Mouse (Mus musculus): ENCODE results near the gene Mt2. TPM values are rescaled to one million over a fixed set of nuclear protein-coding genes. Genes with fewer than 3 reads are reported as not detected.

Mt2 gene
- polyA plus RNA-seq, 1 experiment: 591 TPM

DNA sequence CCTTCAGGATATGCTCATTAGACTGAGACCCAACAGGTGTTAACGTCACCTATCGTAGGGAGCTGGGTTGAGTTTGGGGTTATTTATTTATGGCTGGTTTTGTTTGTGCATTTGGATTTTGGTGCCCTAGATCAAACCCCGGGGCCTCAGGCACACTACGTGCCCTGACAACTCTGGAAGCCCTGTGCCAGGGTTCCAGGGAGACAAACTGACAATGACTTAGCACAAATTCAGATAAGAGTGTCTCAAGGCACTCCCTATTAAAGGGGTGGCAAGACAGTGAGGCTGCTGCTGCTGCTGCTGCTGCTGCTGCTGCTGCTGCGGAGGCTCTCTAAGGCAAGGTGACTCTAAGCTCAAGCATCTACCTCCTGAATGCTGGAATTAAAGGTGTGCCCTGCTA lies 2.9 kb upstream of the Mt2 start:
- Histone ChIP-seq H3K4me3 (ENCODE audit: insufficient read depth, low read length) (no peak overlapping the region), H3K4me1 (ENCODE audit: control insufficient read depth, insufficient read depth, low read length) (peaks cover 2% of the 10 kb centered on the region), H3K27ac (ENCODE audit: insufficient read depth, low read length) (no peak overlapping the region)
- TF ChIP-seq POLR2A (IDR thresholded peaks at IDR 0.05; ENCODE audit: extremely low read depth, insufficient read depth, low read length) (no peak), CTCF (IDR thresholded peaks at IDR 0.05; ENCODE audit: extremely low read depth, insufficient read depth, low read length) (no peak)

DNA sequence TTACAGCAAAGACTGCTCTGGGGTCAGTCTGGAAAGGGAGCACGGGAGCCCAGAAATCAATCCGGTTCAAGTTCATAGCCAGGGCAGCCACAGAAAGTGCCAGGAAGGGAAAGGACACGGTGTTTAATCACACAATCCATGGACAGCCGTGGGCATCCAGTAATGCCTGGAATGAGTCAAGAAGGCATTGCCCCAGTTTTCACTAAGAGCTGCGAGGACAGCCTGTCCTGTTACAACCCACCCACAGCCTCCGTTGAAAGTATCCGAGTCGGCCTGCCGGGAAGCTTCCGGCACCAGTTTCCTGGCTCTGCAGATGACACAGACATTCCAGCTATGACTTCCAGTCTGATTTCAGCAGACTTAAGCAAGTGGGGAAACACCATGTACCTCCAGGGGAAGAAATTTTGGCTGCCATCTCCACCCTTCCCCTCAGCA lies 1.1 kb upstream of the Mt2 start:
- Histone ChIP-seq H3K27ac (ENCODE audit: insufficient read depth, low read length) (no peak overlapping the region), H3K4me1 (ENCODE audit: control insufficient read depth, insufficient read depth, low read length) (peaks cover 2% of the 10 kb centered on the region), H3K4me3 (ENCODE audit: insufficient read depth, low read length) (peak overlapping the region; percentile 49; the same call in 1 of the 2 replicates)
- no peak for TF ChIP-seq POLR2A (IDR thresholded peaks at IDR 0.05; ENCODE audit: extremely low read depth, insufficient read depth, low read length)

DNA sequence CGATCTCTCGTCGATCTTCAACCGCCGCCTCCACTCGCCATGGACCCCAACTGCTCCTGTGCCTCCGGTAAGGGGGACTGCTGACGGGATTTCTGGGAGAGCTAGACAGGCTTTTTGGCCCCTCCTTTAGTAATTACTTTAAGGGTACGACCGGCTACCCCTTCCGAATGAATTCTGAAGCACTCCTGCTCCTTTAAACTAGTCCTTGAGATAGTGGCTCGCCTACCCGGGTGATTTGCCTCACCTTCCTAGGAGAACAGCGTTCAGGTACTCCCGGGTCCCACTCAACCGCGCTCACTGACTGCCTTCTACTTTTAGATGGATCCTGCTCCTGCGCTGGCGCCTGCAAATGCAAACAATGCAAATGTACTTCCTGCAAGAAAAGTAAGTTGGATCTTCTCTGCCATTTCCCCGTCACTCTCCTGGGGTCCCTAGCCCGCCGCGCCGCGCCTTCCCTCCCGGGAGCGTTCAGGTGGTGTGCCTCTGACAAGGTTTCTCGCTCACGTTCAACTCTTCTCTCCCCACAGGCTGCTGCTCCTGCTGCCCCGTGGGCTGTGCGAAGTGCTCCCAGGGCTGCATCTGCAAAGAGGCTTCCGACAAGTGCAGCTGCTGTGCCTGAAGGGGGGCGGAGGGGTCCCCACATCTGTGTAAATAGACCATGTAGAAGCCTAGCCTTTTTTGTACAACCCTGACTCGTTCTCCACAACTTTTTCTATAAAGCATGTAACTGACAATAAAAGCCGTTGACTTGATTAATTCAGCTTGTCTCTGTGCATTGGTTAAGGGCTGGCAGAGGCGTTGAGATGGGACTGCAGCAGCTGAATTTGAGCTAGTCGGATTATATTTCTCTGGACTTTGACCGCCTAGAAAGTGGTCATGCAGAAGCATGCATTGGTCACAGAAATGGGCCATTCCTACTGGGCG lies 607 bp downstream of the Mt2 start:
- TF ChIP-seq POLR2A (IDR thresholded peaks at IDR 0.05; ENCODE audit: extremely low read depth, insufficient read depth, low read length): no peak
- no peak for TF ChIP-seq CTCF (IDR thresholded peaks at IDR 0.05; ENCODE audit: extremely low read depth, insufficient read depth, low read length)
- Histone ChIP-seq H3K27ac (ENCODE audit: insufficient read depth, low read length) (peak overlapping the region; percentile 58), H3K4me1 (ENCODE audit: control insufficient read depth, insufficient read depth, low read length) (peaks cover 2% of the 10 kb centered on the region), H3K4me3 (ENCODE audit: insufficient read depth, low read length) (peak overlapping the region; percentile 49)

DNA sequence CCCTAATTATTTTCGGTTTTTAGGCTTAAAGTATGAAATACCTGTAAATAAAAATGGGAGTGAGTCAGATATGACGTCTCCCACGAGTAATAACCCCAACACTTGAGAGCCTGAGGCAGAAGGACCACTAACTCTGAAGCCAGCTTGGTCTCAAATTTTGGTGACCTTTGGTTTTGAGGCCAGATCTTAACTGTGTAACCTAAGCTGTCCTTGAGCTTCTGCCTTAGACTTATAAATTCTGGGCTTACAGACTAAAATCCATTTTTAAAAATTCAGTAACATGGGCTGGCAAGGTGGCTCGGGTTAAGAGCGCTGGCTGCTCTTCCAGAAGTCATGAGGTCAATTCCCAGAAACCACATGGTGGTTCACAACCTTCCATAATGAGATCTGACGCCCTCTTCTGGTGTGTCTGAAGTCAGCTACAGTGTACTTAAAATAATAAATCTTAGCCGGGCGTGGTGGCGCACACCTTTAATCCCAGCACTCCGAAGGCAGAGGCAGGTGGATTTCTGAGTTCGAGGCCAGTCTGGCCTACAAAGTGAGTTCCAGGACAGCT lies 1.5 kb downstream of the Mt2 start:
- TF ChIP-seq CTCF (IDR thresholded peaks at IDR 0.05; ENCODE audit: extremely low read depth, insufficient read depth, low read length): no peak
- TF ChIP-seq POLR2A (IDR thresholded peaks at IDR 0.05; ENCODE audit: extremely low read depth, insufficient read depth, low read length): no peak
- Histone ChIP-seq H3K4me3 (ENCODE audit: insufficient read depth, low read length) (no peak overlapping the region), H3K27ac (ENCODE audit: insufficient read depth, low read length) (no peak overlapping the region), H3K4me1 (ENCODE audit: control insufficient read depth, insufficient read depth, low read length) (peaks cover 2% of the 10 kb centered on the region)

DNA sequence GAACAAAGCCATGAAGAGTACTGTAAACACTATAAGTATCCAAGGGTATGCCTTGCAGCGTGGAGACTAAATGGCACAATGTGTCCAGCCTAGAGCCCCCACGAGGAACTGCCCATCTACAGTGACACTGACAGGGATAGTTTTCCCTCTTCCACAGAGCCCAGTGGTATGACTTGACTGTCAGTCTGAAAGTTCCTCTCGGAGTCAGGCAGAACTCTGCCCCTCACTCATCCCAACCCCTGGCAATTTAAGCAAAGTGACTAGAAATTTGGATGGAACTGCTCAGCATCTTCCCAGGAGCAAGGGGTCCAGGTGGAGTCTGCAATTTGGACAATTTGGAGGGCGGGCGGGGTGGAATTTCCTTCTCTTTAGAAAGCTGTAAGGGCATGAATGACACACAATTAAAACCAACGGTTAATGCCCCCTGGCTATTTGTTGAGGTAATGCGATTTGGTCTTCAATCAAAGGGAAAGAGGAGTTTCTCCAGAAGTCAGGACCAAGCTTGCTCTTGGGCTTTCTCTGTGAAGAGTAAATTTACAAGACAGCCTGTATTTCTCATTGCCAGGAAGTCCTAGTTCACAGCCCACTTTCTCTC lies 2.3 kb downstream of the Mt2 start:
- Histone ChIP-seq H3K4me1 (ENCODE audit: control insufficient read depth, insufficient read depth, low read length) (peaks cover 2% of the 10 kb centered on the region), H3K27ac (ENCODE audit: insufficient read depth, low read length) (no peak overlapping the region), H3K4me3 (ENCODE audit: insufficient read depth, low read length) (no peak overlapping the region)
- TF ChIP-seq CTCF (IDR thresholded peaks at IDR 0.05; ENCODE audit: extremely low read depth, insufficient read depth, low read length): no peak
- TF ChIP-seq POLR2A (IDR thresholded peaks at IDR 0.05; ENCODE audit: extremely low read depth, insufficient read depth, low read length): no peak

DNA sequence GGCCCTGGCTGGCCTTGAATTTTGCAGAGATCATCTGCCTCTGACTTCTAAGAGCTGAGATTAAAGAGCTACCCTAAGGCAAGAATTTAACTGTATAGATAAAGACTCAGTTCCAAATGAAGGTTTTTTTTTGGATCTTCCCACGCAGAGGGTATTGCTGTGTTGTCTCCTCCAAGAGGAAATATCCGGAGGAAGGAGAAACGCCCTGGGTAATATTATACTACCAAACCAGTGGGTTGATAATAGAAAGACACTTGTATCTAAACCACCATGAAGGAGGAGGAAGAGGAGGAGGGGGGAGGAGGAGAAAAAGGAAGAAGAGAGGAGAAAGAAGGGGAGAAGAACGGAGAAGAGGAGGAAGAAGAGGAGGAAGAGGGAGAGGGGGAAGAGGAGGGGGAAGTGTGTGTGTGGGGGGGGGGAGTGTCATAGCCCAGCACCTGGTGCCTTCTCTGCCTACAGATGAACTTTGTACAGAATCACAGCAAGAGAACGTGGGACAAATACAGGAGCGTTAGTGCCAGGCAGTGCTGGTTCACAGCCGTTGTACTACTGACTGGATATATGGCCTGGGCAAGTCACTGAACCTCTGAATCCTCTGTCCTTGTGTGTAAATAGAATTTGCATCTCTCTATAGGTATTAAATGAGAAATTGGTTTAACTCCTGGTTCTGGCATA lies 5.4 kb downstream of the Mt2 start:
- TF ChIP-seq CTCF (IDR thresholded peaks at IDR 0.05; ENCODE audit: extremely low read depth, insufficient read depth, low read length) (no peak), POLR2A (IDR thresholded peaks at IDR 0.05; ENCODE audit: extremely low read depth, insufficient read depth, low read length) (no peak)
- Histone ChIP-seq H3K27ac (ENCODE audit: insufficient read depth, low read length) (no peak overlapping the region), H3K4me1 (ENCODE audit: control insufficient read depth, insufficient read depth, low read length) (no peaks in the 10 kb centered on the region; the same call in 1 of the 2 replicates), H3K4me3 (ENCODE audit: insufficient read depth, low read length) (no peak overlapping the region)

DNA sequence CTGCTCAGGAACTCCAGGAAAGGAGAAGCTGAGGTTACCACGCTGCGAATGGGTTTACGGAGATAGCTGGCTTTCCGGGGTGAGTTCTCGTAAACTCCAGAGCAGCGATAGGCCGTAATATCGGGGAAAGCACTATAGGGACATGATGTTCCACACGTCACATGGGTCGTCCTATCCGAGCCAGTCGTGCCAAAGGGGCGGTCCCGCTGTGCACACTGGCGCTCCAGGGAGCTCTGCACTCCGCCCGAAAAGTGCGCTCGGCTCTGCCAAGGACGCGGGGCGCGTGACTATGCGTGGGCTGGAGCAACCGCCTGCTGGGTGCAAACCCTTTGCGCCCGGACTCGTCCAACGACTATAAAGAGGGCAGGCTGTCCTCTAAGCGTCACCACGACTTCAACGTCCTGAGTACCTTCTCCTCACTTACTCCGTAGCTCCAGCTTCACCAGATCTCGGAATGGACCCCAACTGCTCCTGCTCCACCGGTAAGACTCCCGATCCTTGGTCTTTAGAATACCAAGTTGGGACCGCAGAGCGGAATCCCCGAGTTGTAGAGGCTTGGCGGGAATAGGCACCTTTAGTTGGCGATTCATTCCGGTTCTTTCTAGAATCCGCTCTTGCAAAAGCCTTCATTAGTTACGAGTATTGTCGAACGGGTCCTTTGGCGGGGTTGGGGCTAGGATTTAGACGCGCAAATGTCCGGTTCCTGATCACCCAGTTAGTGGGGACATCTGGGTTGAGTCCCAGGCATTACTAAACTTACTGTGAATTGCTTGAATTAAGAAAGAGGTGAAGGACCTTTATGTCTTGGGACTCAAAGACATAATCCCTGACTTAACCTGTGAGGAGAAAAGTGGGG lies 6.6 kb downstream of the Mt2 start, which contains the start of gene Mt1:
Gene Mt1 (plus strand): TSS at position 226 of the 856 bp plus-strand sequence.
- TF ChIP-seq CTCF (IDR thresholded peaks at IDR 0.05; ENCODE audit: extremely low read depth, insufficient read depth, low read length): no peak
- TF ChIP-seq POLR2A (IDR thresholded peaks at IDR 0.05; ENCODE audit: extremely low read depth, insufficient read depth, low read length): peak; percentile 99

DNA sequence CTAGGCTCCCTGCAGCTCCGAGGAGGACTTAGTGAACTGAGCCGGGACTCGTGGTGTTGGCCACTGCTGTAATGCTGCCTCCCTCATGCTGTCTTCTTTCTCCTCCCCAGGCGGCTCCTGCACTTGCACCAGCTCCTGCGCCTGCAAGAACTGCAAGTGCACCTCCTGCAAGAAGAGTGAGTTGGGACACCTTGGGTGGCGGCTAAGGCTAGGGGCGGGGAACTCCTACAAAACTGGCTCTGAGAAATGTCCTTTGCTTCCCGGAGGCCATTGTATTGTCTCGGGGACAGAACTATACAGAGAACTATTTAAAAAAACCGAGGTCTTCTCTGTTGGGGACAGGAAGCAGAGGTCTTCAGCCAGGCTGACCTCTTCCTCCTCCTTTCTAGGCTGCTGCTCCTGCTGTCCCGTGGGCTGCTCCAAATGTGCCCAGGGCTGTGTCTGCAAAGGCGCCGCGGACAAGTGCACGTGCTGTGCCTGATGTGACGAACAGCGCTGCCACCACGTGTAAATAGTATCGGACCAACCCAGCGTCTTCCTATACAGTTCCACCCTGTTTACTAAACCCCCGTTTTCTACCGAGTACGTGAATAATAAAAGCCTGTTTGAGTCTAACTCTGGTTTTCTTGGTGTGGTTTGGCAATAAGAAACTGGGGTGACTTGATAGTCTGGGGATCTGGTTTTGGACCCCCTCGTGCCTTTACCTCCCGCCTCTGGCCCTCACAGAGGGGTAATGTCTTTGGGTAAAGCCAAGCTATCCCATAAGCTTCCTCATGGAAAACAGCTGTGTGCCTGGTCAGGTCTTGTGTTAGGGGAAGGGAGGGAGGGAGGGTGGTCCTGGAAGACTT lies 7.5 kb downstream of the Mt2 start:
- H3K4me1 ChIP-seq (ENCODE audit: control insufficient read depth, insufficient read depth, low read length): no peaks in the 10 kb centered on the region; the same call in 1 of the 2 replicates
- peak overlapping the region; percentile 68 for H3K4me3 ChIP-seq (ENCODE audit: insufficient read depth, low read length)
- TF ChIP-seq POLR2A (IDR thresholded peaks at IDR 0.05; ENCODE audit: extremely low read depth, insufficient read depth, low read length): no peak
- TF ChIP-seq CTCF (IDR thresholded peaks at IDR 0.05; ENCODE audit: extremely low read depth, insufficient read depth, low read length): no peak
- H3K27ac ChIP-seq (ENCODE audit: insufficient read depth, low read length): peak overlapping the region; percentile 43

More for the DNA sequence above, 6.6 kb downstream of the Mt2 start, which contains the start of gene Mt1:
- peak within 1 kb of the TSS; percentile 68 for H3K4me3 ChIP-seq (ENCODE audit: insufficient read depth, low read length)
- peak within 1 kb of the TSS; percentile 17 for H3K27ac ChIP-seq (ENCODE audit: insufficient read depth, low read length)
- no peaks in the 10 kb centered on the region; the same call in 1 of the 2 replicates for H3K4me1 ChIP-seq (ENCODE audit: control insufficient read depth, insufficient read depth, low read length)

Data from cortical plate, adult 2 months (tissue).